Mouse (Mus musculus): ENCODE results near the gene Col28a1. TPM values are rescaled to one million over a fixed set of nuclear protein-coding genes. Genes with fewer than 3 reads are reported as not detected.
"Not testable (repeated sequence)": the region's sequence is repeated elsewhere in the genome, so short reads cannot be mapped to it uniquely, and the experiment has no call there.

Col28a1 gene
- polyA plus RNA-seq, 1 experiment = 0.52 TPM

- no peak overlapping the region for H3K4me3 ChIP-seq (replicated peaks; ENCODE audit: insufficient read depth, low read depth, low read length)
- 74% methylated on average over 2 of the region's 2 CpGs for WGBS
- TF ChIP-seq POLR2A (IDR thresholded peaks at IDR 0.05; ENCODE audit: borderline replicate concordance, insufficient read depth, low read length) (no peak), CTCF (IDR thresholded peaks at IDR 0.05; ENCODE audit: borderline replicate concordance, insufficient read depth, low read depth, low read length) (no peak)
- no peaks in the 10 kb centered on the region for H3K27me3 ChIP-seq (ENCODE audit: control insufficient read depth, insufficient read depth, low read length)
- no peak for DNase-seq
- no peaks in the 10 kb centered on the region for H3K4me1 ChIP-seq (ENCODE audit: control insufficient read depth, insufficient read depth, low read length)
- no peak overlapping the region for H3K27ac ChIP-seq (ENCODE audit: insufficient read depth, low read length)
These were observed 144.2 kb downstream of the Col28a1 start for GRCm38 (mm10) chr6:8048216-8048615.

- Histone ChIP-seq H3K27ac (ENCODE audit: insufficient read depth, low read length) (no peak overlapping the region), H3K27me3 (ENCODE audit: control insufficient read depth, insufficient read depth, low read length) (no peaks in the 10 kb centered on the region), H3K4me3 (replicated peaks; ENCODE audit: insufficient read depth, low read depth, low read length) (no peak overlapping the region), H3K4me1 (ENCODE audit: control insufficient read depth, insufficient read depth, low read length) (no peaks in the 10 kb centered on the region)
- 85% methylated on average over 4 of the region's 4 CpGs for WGBS
- DNase-seq = no peak
- TF ChIP-seq CTCF (IDR thresholded peaks at IDR 0.05; ENCODE audit: borderline replicate concordance, insufficient read depth, low read depth, low read length) (no peak), POLR2A (IDR thresholded peaks at IDR 0.05; ENCODE audit: borderline replicate concordance, insufficient read depth, low read length) (no peak)
These were observed 146.0 kb downstream of the Col28a1 start for GRCm38 (mm10) chr6:8046446-8046845.

GRCm38 (mm10) chr6:8045825-8046224, 146.6 kb downstream of the Col28a1 start:
- no peaks in the 10 kb centered on the region for H3K4me1 ChIP-seq (ENCODE audit: control insufficient read depth, insufficient read depth, low read length)
- H3K4me3 ChIP-seq (replicated peaks; ENCODE audit: insufficient read depth, low read depth, low read length) = no peak overlapping the region
- no peaks in the 10 kb centered on the region for H3K27me3 ChIP-seq (ENCODE audit: control insufficient read depth, insufficient read depth, low read length)
- no peak overlapping the region for H3K27ac ChIP-seq (ENCODE audit: insufficient read depth, low read length)
- TF ChIP-seq POLR2A (IDR thresholded peaks at IDR 0.05; ENCODE audit: borderline replicate concordance, insufficient read depth, low read length) (no peak), CTCF (IDR thresholded peaks at IDR 0.05; ENCODE audit: borderline replicate concordance, insufficient read depth, low read depth, low read length) (no peak)
- 96% methylated on average over 1 of the region's 1 CpGs for WGBS
- no peak for DNase-seq

- no peak overlapping the region for H3K27ac ChIP-seq (ENCODE audit: insufficient read depth, low read length)
- no peak for DNase-seq
- H3K27me3 ChIP-seq (ENCODE audit: control insufficient read depth, insufficient read depth, low read length) = no peaks in the 10 kb centered on the region
- H3K4me3 ChIP-seq (replicated peaks; ENCODE audit: insufficient read depth, low read depth, low read length) = no peak overlapping the region
- TF ChIP-seq CTCF (IDR thresholded peaks at IDR 0.05; ENCODE audit: borderline replicate concordance, insufficient read depth, low read depth, low read length) = no peak
- TF ChIP-seq POLR2A (IDR thresholded peaks at IDR 0.05; ENCODE audit: borderline replicate concordance, insufficient read depth, low read length) = no peak
- H3K4me1 ChIP-seq (ENCODE audit: control insufficient read depth, insufficient read depth, low read length) = no peaks in the 10 kb centered on the region
- WGBS = 84% methylated on average over 4 of the region's 4 CpGs
These were observed 163.7 kb downstream of the Col28a1 start for GRCm38 (mm10) chr6:8028711-8029110.

- H3K4me1 ChIP-seq (ENCODE audit: control insufficient read depth, insufficient read depth, low read length) = no peaks in the 10 kb centered on the region
- H3K27me3 ChIP-seq (ENCODE audit: control insufficient read depth, insufficient read depth, low read length) = no peaks in the 10 kb centered on the region
- H3K27ac ChIP-seq (ENCODE audit: insufficient read depth, low read length) = no peak overlapping the region
- no peak for DNase-seq
- 90% methylated on average over 7 of the region's 7 CpGs for WGBS
- no peak for TF ChIP-seq POLR2A (IDR thresholded peaks at IDR 0.05; ENCODE audit: borderline replicate concordance, insufficient read depth, low read length)
- TF ChIP-seq CTCF (IDR thresholded peaks at IDR 0.05; ENCODE audit: borderline replicate concordance, insufficient read depth, low read depth, low read length) = no peak
- H3K4me3 ChIP-seq (replicated peaks; ENCODE audit: insufficient read depth, low read depth, low read length) = no peak overlapping the region
These were observed 166.9 kb downstream of the Col28a1 start for GRCm38 (mm10) chr6:8025332-8026129.

- TF ChIP-seq CTCF (IDR thresholded peaks at IDR 0.05; ENCODE audit: borderline replicate concordance, insufficient read depth, low read depth, low read length) = no peak
- no peak for TF ChIP-seq POLR2A (IDR thresholded peaks at IDR 0.05; ENCODE audit: borderline replicate concordance, insufficient read depth, low read length)
- no peak overlapping the region for H3K4me3 ChIP-seq (replicated peaks; ENCODE audit: insufficient read depth, low read depth, low read length)
- no peaks in the 10 kb centered on the region for H3K27me3 ChIP-seq (ENCODE audit: control insufficient read depth, insufficient read depth, low read length)
- H3K27ac ChIP-seq (ENCODE audit: insufficient read depth, low read length) = no peak overlapping the region
- no peaks in the 10 kb centered on the region for H3K4me1 ChIP-seq (ENCODE audit: control insufficient read depth, insufficient read depth, low read length)
- 70% methylated on average over 3 of the region's 3 CpGs for WGBS
- DNase-seq = no peak
These were observed 168.9 kb downstream of the Col28a1 start for GRCm38 (mm10) chr6:8023527-8023926.

- Histone ChIP-seq H3K4me3 (replicated peaks; ENCODE audit: insufficient read depth, low read depth, low read length) (no peak overlapping the region), H3K27me3 (ENCODE audit: control insufficient read depth, insufficient read depth, low read length) (no peaks in the 10 kb centered on the region), H3K27ac (ENCODE audit: insufficient read depth, low read length) (no peak overlapping the region), H3K4me1 (ENCODE audit: control insufficient read depth, insufficient read depth, low read length) (no peaks in the 10 kb centered on the region)
- no peak for DNase-seq
- WGBS = 74% methylated on average over 4 of the region's 4 CpGs
- no peak for TF ChIP-seq POLR2A (IDR thresholded peaks at IDR 0.05; ENCODE audit: borderline replicate concordance, insufficient read depth, low read length)
- no peak for TF ChIP-seq CTCF (IDR thresholded peaks at IDR 0.05; ENCODE audit: borderline replicate concordance, insufficient read depth, low read depth, low read length)
These were observed 197.7 kb downstream of the Col28a1 start for GRCm38 (mm10) chr6:7994736-7995135.

GRCm38 (mm10) chr6:7983646-7983979, 208.8 kb downstream of the Col28a1 start:
- Histone ChIP-seq H3K4me3 (replicated peaks; ENCODE audit: insufficient read depth, low read depth, low read length) (peak overlapping the region; percentile 55), H3K4me1 (ENCODE audit: control insufficient read depth, insufficient read depth, low read length) (no peaks in the 10 kb centered on the region), H3K27me3 (ENCODE audit: control insufficient read depth, insufficient read depth, low read length) (no peaks in the 10 kb centered on the region), H3K27ac (ENCODE audit: insufficient read depth, low read length) (no peak overlapping the region)
- TF ChIP-seq CTCF (IDR thresholded peaks at IDR 0.05; ENCODE audit: borderline replicate concordance, insufficient read depth, low read depth, low read length) (peak; percentile 51; the same call in 1 of the 2 replicates), POLR2A (IDR thresholded peaks at IDR 0.05; ENCODE audit: borderline replicate concordance, insufficient read depth, low read length) (no peak)
- peak; percentile 20 to 30 for DNase-seq
- 47% methylated on average over 7 of the region's 7 CpGs for WGBS

- H3K27ac ChIP-seq (ENCODE audit: insufficient read depth, low read length); H3K4me1 ChIP-seq (ENCODE audit: control insufficient read depth, insufficient read depth, low read length); H3K27me3 ChIP-seq (ENCODE audit: control insufficient read depth, insufficient read depth, low read length): not testable (repeated sequence)
- 74% methylated on average over 32 of the region's 32 CpGs for WGBS
- DNase-seq = peak in 1 of 2 experiments; percentile 4
- H3K4me3 ChIP-seq (replicated peaks; ENCODE audit: insufficient read depth, low read depth, low read length) = peak overlapping the region; percentile 55
These were observed 209.3 kb downstream of the Col28a1 start for GRCm38 (mm10) chr6:7982958-7983645.
